Mouse (Mus musculus) ES-E14 (cell line): ENCODE data around the gene Plod3. TPM values are rescaled to one million over a fixed set of nuclear protein-coding genes. Genes with fewer than 3 reads are reported as not detected.

ENCODE experiments used
- DNase-seq: peaks from one replicate; pipeline ENCODE4 v3.0.0-alpha.2; 2013; ENCODE audit warnings: low read depth, low spot score
- H3K27ac ChIP-seq: 2 replicates; pipeline ENCODE4 v1.5.1; 2012; ENCODE audit warnings: low read depth, mild to moderate bottlenecking, low read length, moderate library complexity, mixed read lengths; ENCODE audit not compliant: poor library complexity, insufficient read depth, severe bottlenecking
- H3K36me3 ChIP-seq: 2 replicates; pipeline ENCODE4 v1.6.1; 2012; ENCODE audit warnings: mild to moderate bottlenecking, low read length, moderate library complexity, mixed read lengths; ENCODE audit not compliant: control insufficient read depth, poor library complexity, insufficient read depth, severe bottlenecking
- H3K4me1 ChIP-seq, 2 experiments: fragments of 150-350 bp in 1 of 2; sonication (generic) in 1 of 2; 2 replicates each; pipeline ENCODE4 v1.6.1; 2012; ENCODE audit warnings: low read length in 2 of 2, mild to moderate bottlenecking in 1 of 2, mixed read lengths in 1 of 2; ENCODE audit not compliant: control insufficient read depth in 2 of 2, insufficient read depth in 2 of 2, poor library complexity in 1 of 2
- H3K4me3 ChIP-seq, 2 experiments: fragments of 150-350 bp in 1 of 2; sonication (generic) in 1 of 2; 2 replicates each; pipeline ENCODE4 v1.5.1; 2012; ENCODE audit warnings: low read length in 2 of 2, low read depth in 1 of 2, mild to moderate bottlenecking in 1 of 2, mixed read lengths in 1 of 2; ENCODE audit not compliant: insufficient read depth in 1 of 2, poor library complexity in 1 of 2, severe bottlenecking in 1 of 2
- H3K9ac ChIP-seq: 2 replicates; pipeline ENCODE4 v1.6.1; 2012; ENCODE audit warnings: low read depth, mild to moderate bottlenecking, low read length, mixed read lengths; ENCODE audit not compliant: poor library complexity, insufficient read depth, severe bottlenecking
- H3K9me3 ChIP-seq: fragments of 150-350 bp; sonication (generic); 2 replicates; pipeline ENCODE4 v1.6.1; 2012; ENCODE audit warnings: low read depth, mild to moderate bottlenecking, low read length; ENCODE audit not compliant: control insufficient read depth, insufficient read depth
- CHD2 ChIP-seq: IDR thresholded peaks from 2 replicates; pipeline ENCODE4 v1.6.1; 2014; ENCODE audit warnings: mild to moderate bottlenecking, low read depth, low read length, inconsistent platforms
- HCFC1 ChIP-seq: IDR thresholded peaks from 2 replicates; pipeline ENCODE4 v1.6.1; 2012; ENCODE audit warnings: low read length, inconsistent platforms, borderline replicate concordance; ENCODE audit not compliant: insufficient read depth
- MAFK ChIP-seq: IDR thresholded peaks from 2 replicates; pipeline ENCODE4 v1.6.1; 2014; ENCODE audit warnings: mild to moderate bottlenecking, low read depth, low read length, inconsistent platforms; ENCODE audit not compliant: insufficient read depth
- ZC3H11A ChIP-seq: IDR thresholded peaks from 2 replicates; pipeline ENCODE4 v1.6.1; 2012; ENCODE audit warnings: low read depth, mild to moderate bottlenecking, inconsistent platforms, low read length, borderline replicate concordance
- ZNF384 ChIP-seq: IDR thresholded peaks from 2 replicates; pipeline ENCODE4 v1.6.1; 2012; ENCODE audit warnings: low read depth, low read length, inconsistent platforms
- in situ Hi-C, 2 experiments: fragments of 600-800 bp; cut with MboI; formaldehyde crosslinking; loops; one replicate each; pipeline ENCODE4 v1.15.1; 2025; ENCODE audit warnings: low sequenced_read_pairs in 2 of 2, inconsistent platforms in 1 of 2; ENCODE audit not compliant: unreplicated experiment in 2 of 2
- total RNA-seq: library from RNA; depleted of rRNA; stranded (reverse); fragments of 300-350 nt; gene quantifications from 2 replicates; pipeline ENCODE4 v1.2.3, GENCODE M21; 2012

Gene Plod3
- total RNA-seq, 1 experiment = 155 TPM

DNA sequence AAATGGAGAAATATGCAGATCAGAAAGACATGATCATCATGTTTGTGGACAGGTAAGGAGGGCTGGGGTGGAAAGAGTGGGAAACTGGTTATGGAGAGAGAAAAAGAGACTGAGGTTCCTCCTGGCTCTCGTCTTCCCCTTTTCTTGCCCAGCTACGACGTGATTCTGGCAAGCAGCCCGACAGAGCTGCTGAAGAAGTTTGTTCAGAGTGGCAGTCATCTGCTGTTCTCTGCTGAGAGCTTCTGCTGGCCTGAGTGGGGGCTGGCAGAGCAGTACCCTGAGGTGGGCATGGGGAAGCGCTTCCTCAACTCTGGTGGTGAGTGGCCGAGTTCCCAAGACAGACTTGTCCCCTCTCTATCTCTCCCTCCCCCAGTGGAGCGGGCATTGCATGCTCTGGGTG is 1.6 kb downstream of the Plod3 start:
- no peak overlapping the region for H3K27ac ChIP-seq
- 0 out of 4 replicates have a peak, but pooled peaks cover 0 to 7% of the 10 kb centered on the region in 2 experiments for H3K4me1 ChIP-seq
- peaks cover 37% of the 10 kb centered on the region for H3K36me3 ChIP-seq
- H3K9ac ChIP-seq = peak overlapping the region; percentile 85
- TF ChIP-seq MAFK = no peak
- no peak for TF ChIP-seq ZNF384
- no peak for TF ChIP-seq HCFC1
- no peak for TF ChIP-seq ZC3H11A
- TF ChIP-seq CHD2 = no peak
- H3K4me3 ChIP-seq = peak overlapping the region; percentile 75 to 89
- in situ Hi-C loops = no loop called here
- H3K9me3 ChIP-seq = no peaks in the 10 kb centered on the region
- no peak for DNase-seq

DNA sequence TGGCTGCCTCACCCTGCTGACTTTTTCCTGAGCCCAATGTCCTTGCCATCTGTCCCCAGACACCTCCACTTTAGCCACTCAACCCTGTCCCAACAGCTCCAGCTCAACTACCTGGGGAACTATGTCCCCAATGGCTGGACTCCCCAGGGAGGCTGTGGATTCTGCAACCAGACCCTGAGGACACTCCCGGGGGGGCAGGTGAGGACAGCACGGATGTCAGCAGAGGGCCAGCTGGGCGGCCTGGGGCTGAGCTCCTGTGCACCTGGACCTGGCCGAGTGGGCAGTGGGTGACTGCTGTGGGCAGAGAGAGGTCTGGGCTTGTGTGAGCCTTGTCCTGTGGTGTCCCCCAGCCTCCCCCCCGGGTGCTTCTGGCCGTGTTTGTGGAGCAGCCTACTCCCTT is 3.0 kb downstream of the Plod3 start:
- Histone ChIP-seq H3K9ac (no peak overlapping the region), H3K36me3 (peaks cover 50% of the 10 kb centered on the region), H3K4me1 (peaks cover 0 to 12% of the 10 kb centered on the region in 2 experiments; a peak in 1 of 4 replicates), H3K4me3 (no peak overlapping the region), H3K9me3 (no peaks in the 10 kb centered on the region), H3K27ac (no peak overlapping the region)
- no peak for TF ChIP-seq HCFC1
- no peak for TF ChIP-seq ZNF384
- no peak for TF ChIP-seq ZC3H11A
- in situ Hi-C loops = no loop called here
- DNase-seq = no peak

GRCm38 (mm10) chr5:136999449-136999848 is 12.6 kb downstream of the Plod3 start:
- no peak for DNase-seq
- TF ChIP-seq ZNF384 = peak; percentile 60; the same call in 1 of the 2 replicates
- TF ChIP-seq CHD2 = no peak
- no peak for TF ChIP-seq ZC3H11A
- TF ChIP-seq HCFC1 = no peak
- no peak for TF ChIP-seq MAFK
- peaks cover 11% of the 10 kb centered on the region for H3K36me3 ChIP-seq
- no peak overlapping the region; a peak in 1 of 4 replicates for H3K4me3 ChIP-seq
- H3K27ac ChIP-seq = no peak overlapping the region
- in situ Hi-C loops = no loop called here
- H3K9me3 ChIP-seq = no peaks in the 10 kb centered on the region
- 0 out of 2 replicates have a peak overlapping the region, but pooled peaks have one; percentile 7 for H3K9ac ChIP-seq
- peaks cover 2 to 6% of the 10 kb centered on the region in 2 experiments; a peak in 3 of 4 replicates for H3K4me1 ChIP-seq

- Histone ChIP-seq H3K9me3 (no peaks in the 10 kb centered on the region), H3K4me1 (peaks cover 2 to 6% of the 10 kb centered on the region in 2 experiments; a peak in 3 of 4 replicates), H3K4me3 (peak overlapping the region; percentile 43 to 61), H3K27ac (peak overlapping the region; percentile 34; the same call in 1 of the 2 replicates), H3K36me3 (peaks cover 2% of the 10 kb centered on the region), H3K9ac (peak overlapping the region; percentile 64; the same call in 1 of the 2 replicates)
- no peak for DNase-seq
- in situ Hi-C loops = no loop called here
- TF ChIP-seq ZC3H11A = 0 out of 2 replicates have a peak, but pooled peaks have one; percentile 7
- TF ChIP-seq CHD2 = no peak
- TF ChIP-seq HCFC1 = peak; percentile 77
- TF ChIP-seq ZNF384 = no peak
Observed at GRCm38 (mm10) chr5:137000612-137001011, 13.8 kb downstream of the Plod3 start.

DNA sequence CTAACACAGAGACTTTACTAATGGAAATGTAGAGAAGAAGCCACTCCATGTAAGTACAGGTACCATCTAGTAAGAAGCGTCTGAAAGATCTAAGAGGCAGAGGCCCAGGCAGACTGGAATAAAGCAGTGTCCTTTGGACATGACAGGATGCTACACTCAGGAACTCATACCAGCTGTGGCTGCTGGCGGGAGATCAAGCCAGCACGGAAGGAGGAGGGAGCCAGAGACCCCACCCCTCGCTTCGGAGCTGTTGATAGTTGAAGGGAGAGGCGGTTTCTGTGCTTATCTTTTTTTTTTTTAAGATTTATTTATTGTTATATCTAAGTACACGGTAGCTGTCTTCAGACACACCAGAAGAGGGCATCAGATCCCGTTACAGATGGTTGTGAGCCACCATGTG is 20.5 kb downstream of the Plod3 start:
- in situ Hi-C loops = no loop called here
- Histone ChIP-seq H3K36me3 (no peaks in the 10 kb centered on the region), H3K9me3 (no peaks in the 10 kb centered on the region), H3K4me1 (peaks cover 0 to 6% of the 10 kb centered on the region in 2 experiments; a peak in 1 of 4 replicates), H3K4me3 (no peak overlapping the region), H3K9ac (no peak overlapping the region), H3K27ac (no peak overlapping the region)
- no peak for DNase-seq
- TF ChIP-seq HCFC1 (no peak), ZC3H11A (no peak), CHD2 (no peak), ZNF384 (no peak), MAFK (no peak)
